In genomic region chr5:25500686-25501085, GRCm38 (mm10) we compare ENCODE assay signal across 9 mouse cellular contexts. TPM values are rescaled to one million over a fixed set of nuclear protein-coding genes. Genes with fewer than 3 reads are reported as not detected.
DNase-seq lines count a peak whose midpoint lies in the region; ATAC-seq and TF ChIP-seq lines count a peak whose summit lies in the region.
"Had no signal": no experiment of that assay in that cellular context is flagged by ENCODE, and none has a peak within 500 bp of the region (broad histone marks: within the 10 kb centered on the region; RNA-seq: fewer than 3 reads in every experiment).

No protein-coding gene starts in this region.

- peak overlapping the region; percentile 82 for H3K9ac ChIP-seq in intestine, embryonic 14.5 days (ENCODE audit: low read length)
- no peak overlapping the region for H3K9ac ChIP-seq in midbrain, postnatal 0 days (replicated peaks; ENCODE audit: low read length, poor library complexity, severe bottlenecking)

- H3K4me1 ChIP-seq in forebrain, embryonic 10.5 days, result peaks cover 18% of the 10 kb centered on the region
- peaks cover 4% of the 10 kb centered on the region for H3K4me1 ChIP-seq in intestine, embryonic 14.5 days (replicated peaks; ENCODE audit: control insufficient read depth, insufficient read depth, low read length)
- H3K4me1 ChIP-seq in midbrain, postnatal 0 days (ENCODE audit: insufficient read depth, low read length), result 0 out of 2 replicates have a peak, but pooled peaks cover 3% of the 10 kb centered on the region

- peak overlapping the region; percentile 97 for H3K27ac ChIP-seq in layer of hippocampus, adult 2 months
- H3K27ac ChIP-seq in forebrain, embryonic 10.5 days, result no peak overlapping the region
- no peak overlapping the region for H3K27ac ChIP-seq in intestine, embryonic 14.5 days (ENCODE audit: low read depth)
- no peak overlapping the region for H3K27ac ChIP-seq in midbrain, postnatal 0 days (ENCODE audit: low read depth, low read length)

- no peak for TF ChIP-seq CTCF in layer of hippocampus, adult 2 months (conservative IDR thresholded peaks at IDR 0.05)
- no peak for TF ChIP-seq CTCF in midbrain, postnatal 0 days (IDR thresholded peaks at IDR 0.05)

- DNase-seq in layer of hippocampus, adult 2 months (ENCODE audit: low spot score in 2 of 2), result no peak
- no peak for DNase-seq in layer of hippocampus, postnatal 25 days (ENCODE audit: extremely low spot score in 1 of 2, low spot score in 1 of 2)
- DNase-seq in forebrain, embryonic 10.5 days (ENCODE audit: extremely low spot score, low spot score), result no peak
- no peak for DNase-seq in intestine, embryonic 14.5 days (ENCODE audit: low spot score)
- DNase-seq in midbrain, postnatal 0 days (ENCODE audit: low spot score), result no peak
- DNase-seq in layer of hippocampus, postnatal 10 days (ENCODE audit: low spot score in 2 of 2), result no peak
- no peak for DNase-seq in thymus, postnatal 25 days
- no peak for DNase-seq in right cerebral cortex, adult 2 months (ENCODE audit: low spot score in 2 of 2)
- DNase-seq: layer of hippocampus, postnatal 36 days had no signal

- no peaks in the 10 kb centered on the region for H3K9me3 ChIP-seq in forebrain, embryonic 10.5 days
- no peaks in the 10 kb centered on the region for H3K9me3 ChIP-seq in intestine, embryonic 14.5 days (ENCODE audit: control insufficient read depth, low read length)
- H3K9me3 ChIP-seq in midbrain, postnatal 0 days (ENCODE audit: low read length), result no peaks in the 10 kb centered on the region

- H3K27me3 ChIP-seq in forebrain, embryonic 10.5 days (ENCODE audit: poor library complexity, severe bottlenecking), result peaks cover 9% of the 10 kb centered on the region; the same call in 1 of the 2 replicates
- H3K27me3 ChIP-seq in intestine, embryonic 14.5 days (replicated peaks; ENCODE audit: control insufficient read depth, insufficient read depth, low read length), result no peaks in the 10 kb centered on the region
- no peaks in the 10 kb centered on the region for H3K27me3 ChIP-seq in midbrain, postnatal 0 days (ENCODE audit: insufficient read depth, low read length)

- H3K36me3 ChIP-seq in forebrain, embryonic 10.5 days (replicated peaks), result no peaks in the 10 kb centered on the region
- no peaks in the 10 kb centered on the region for H3K36me3 ChIP-seq in intestine, embryonic 14.5 days (ENCODE audit: control insufficient read depth, insufficient read depth, low read length)
- H3K36me3 ChIP-seq in midbrain, postnatal 0 days (ENCODE audit: insufficient read depth, low read length), result no peaks in the 10 kb centered on the region

- peak overlapping the region; percentile 95 for H3K4me3 ChIP-seq in layer of hippocampus, adult 2 months
- 0 out of 2 replicates have a peak overlapping the region, but pooled peaks have one; percentile 94 for H3K4me3 ChIP-seq in forebrain, embryonic 10.5 days
- H3K4me3 ChIP-seq in intestine, embryonic 14.5 days (ENCODE audit: low read depth, low read length), result peak overlapping the region; percentile 95; the same call in 1 of the 2 replicates
- peak overlapping the region; percentile 98 for H3K4me3 ChIP-seq in midbrain, postnatal 0 days (ENCODE audit: low read depth, low read length)

- ATAC-seq in intestine, embryonic 14.5 days (replicated peaks; ENCODE audit: low FRiP score, low TSS enrichment, low read depth), result no peak
- ATAC-seq in midbrain, postnatal 0 days (ENCODE audit: low FRiP score), result no peak

- 69% methylated on average over 7 of the region's 7 CpGs for WGBS in forebrain, embryonic 10.5 days
- WGBS in intestine, embryonic 14.5 days, result 66% methylated on average over 7 of the region's 7 CpGs
- WGBS in midbrain, postnatal 0 days, result 72% methylated on average over 7 of the region's 7 CpGs

- H3K4me2 ChIP-seq in intestine, embryonic 14.5 days (ENCODE audit: low read length), result peak overlapping the region; percentile 66
- peak overlapping the region; percentile 59 for H3K4me2 ChIP-seq in midbrain, postnatal 0 days (ENCODE audit: low read depth, low read length, poor library complexity, severe bottlenecking)

RNA-seq across cellular contexts. Expression of gene Kmt2c, which starts 2.1 kb away (rescaled TPM):
- total RNA-seq in layer of hippocampus, adult 2 months (2021), result 10 to 100 TPM; 79.3 to 89.9 TPM
- total RNA-seq in layer of hippocampus, postnatal 25 days (2021), result 10 to 100 TPM; 68.9 to 87.2 TPM
- 9.9 and 12.0 TPM in 2 replicates for polyA plus RNA-seq in forebrain, embryonic 10.5 days (2016; fragmentation: Nextera tagmentation; extraction: Ambion mirVana)
- 19.7 and 20.7 TPM in 2 replicates for polyA plus RNA-seq in intestine, embryonic 14.5 days (2014; fragmentation: Nextera tagmentation; extraction: Ambion mirVana)
- total RNA-seq in midbrain, postnatal 0 days (2014; rRNA removed), result 49.4 and 61.4 TPM in 2 replicates
- 7.9 and 11.6 TPM in 2 replicates for polyA plus RNA-seq in midbrain, postnatal 0 days (2015; fragmentation: Nextera tagmentation; extraction: Ambion mirVana)
- total RNA-seq in layer of hippocampus, postnatal 10 days (2021), result 10 to 100 TPM; 82.4 to 88.7 TPM

RNA-seq across cellular contexts. Expression of gene Cct8l1, which starts 15.2 kb away (rescaled TPM):
- under 1 TPM; 0.25 to 0.49 TPM for total RNA-seq in layer of hippocampus, adult 2 months (2021)
- total RNA-seq in layer of hippocampus, postnatal 25 days (2021), result under 1 TPM in 1 of 2 experiments, not detected in 1; 0.19 TPM
- not detected in 2 replicates for polyA plus RNA-seq in forebrain, embryonic 10.5 days (2016; fragmentation: Nextera tagmentation; extraction: Ambion mirVana)
- not detected in 2 replicates for polyA plus RNA-seq in intestine, embryonic 14.5 days (2014; fragmentation: Nextera tagmentation; extraction: Ambion mirVana)
- not detected in 2 replicates for total RNA-seq in midbrain, postnatal 0 days (2014; rRNA removed)
- not detected in 2 replicates for polyA plus RNA-seq in midbrain, postnatal 0 days (2015; fragmentation: Nextera tagmentation; extraction: Ambion mirVana)
- total RNA-seq in layer of hippocampus, postnatal 10 days (2021), result under 1 TPM in 1 of 2 experiments, not detected in 1; 0.18 TPM
